Mouse (Mus musculus): ENCODE measurements at regions not wholly inside any gene's neighbourhood (a gene's known extent, or its start where the extent isn't known, plus 50 kb on each side); places are given as distances from the start of the nearest gene placed in this dataset.
A peak's percentile ranks its signal among the peaks of the same experiment; 100 is the strongest.

DNA sequence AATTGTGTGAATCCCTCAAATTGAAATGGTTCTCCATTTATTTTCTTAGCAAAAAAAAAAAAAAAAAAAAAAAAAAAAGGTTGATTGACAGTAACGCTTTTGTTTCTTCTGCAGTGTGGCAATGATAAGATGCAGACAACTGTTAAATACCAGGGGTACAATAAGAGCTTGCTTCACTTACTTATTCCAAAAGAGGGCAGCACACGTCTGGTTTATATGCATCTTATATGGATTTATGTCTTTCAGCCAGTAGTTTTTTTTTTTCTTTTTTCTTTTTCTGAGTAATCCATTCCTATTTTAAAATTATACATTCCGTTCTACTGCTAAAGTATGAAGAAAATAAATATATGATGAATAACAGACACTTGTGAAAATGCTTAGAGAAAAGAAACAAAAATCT is 185.6 kb upstream of the Itga1 start:
- no peak for DNase-seq
- intact Hi-C loops (cut with DNase I): no loop called here

DNA sequence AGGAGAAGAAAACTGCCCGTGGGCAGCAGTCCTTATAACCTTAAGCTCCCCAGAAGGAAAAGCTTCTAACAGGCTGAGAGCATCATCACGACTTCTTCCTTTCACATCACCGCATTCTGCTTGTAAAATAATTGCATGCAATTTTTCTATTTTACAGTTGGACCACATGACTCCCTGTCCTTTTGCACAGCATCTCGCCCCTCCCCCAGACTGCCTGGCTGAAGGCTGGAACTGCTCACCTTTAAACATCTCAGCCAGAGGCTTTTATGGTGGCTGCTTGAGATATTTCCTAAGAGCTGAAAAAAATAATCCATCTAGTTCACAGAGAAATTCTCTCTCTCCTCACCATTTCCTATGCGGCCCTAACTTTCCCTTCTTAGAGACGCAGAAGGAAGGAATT is 164.4 kb upstream of the Itga1 start:
- DNase-seq: no peak
- intact Hi-C loops (cut with DNase I): no loop called here

- no peak for DNase-seq
- intact Hi-C loops (cut with DNase I): no loop called here
Observed at GRCm38 (mm10) chr13:115257345-115257744, 155.6 kb upstream of the Itga1 start.

GRCm38 (mm10) chr13:115252541-115252940 is 150.8 kb upstream of the Itga1 start:
- no peak for DNase-seq
- intact Hi-C loops (cut with DNase I): no loop called here

DNA sequence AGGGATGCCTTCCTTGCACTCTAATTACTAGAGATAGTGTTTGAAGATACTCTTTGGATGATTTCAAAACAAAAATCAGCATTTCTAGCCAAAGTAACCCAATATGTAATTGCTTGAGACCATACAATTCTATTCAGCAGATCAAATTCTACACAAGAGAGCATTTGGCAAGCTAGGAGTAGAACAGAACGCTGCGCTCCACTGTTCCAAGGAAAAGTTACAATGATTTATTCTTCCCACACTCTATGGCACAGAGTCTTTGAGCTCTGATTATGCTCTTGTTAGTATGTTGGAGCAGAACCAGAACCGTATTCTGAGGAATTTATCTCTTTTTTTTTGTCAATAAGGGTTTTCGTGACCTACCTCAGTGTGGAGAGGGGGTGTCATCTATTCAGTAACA is 130.2 kb upstream of the Itga1 start:
- intact Hi-C loops (cut with DNase I): loop anchor here (2.0 kb wide), 1 partner anchor 1485 kb away; no protein-coding TSS in a partner anchor
- no peak for DNase-seq

DNA sequence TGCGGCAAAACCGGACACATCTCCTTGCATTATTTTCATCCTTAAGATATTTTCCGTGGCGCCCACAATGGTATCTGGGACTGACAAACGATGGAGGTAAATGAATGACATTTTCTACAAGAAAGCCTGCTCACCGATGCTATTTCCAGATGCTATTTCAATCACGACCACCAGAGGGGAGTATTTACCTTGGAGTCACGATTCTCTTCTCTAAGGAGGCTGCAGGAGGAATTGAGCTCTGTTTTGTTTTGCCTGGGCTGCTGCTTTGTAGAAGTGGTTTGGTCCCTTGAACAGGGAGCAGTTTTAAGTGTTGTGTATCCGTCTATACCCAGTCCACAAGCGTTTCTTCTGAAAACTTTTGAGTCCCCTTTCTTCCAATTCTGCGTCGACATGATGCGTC is 128.7 kb upstream of the Itga1 start:
- DNase-seq: peak in 1 of 2 experiments; percentile 6

DNA sequence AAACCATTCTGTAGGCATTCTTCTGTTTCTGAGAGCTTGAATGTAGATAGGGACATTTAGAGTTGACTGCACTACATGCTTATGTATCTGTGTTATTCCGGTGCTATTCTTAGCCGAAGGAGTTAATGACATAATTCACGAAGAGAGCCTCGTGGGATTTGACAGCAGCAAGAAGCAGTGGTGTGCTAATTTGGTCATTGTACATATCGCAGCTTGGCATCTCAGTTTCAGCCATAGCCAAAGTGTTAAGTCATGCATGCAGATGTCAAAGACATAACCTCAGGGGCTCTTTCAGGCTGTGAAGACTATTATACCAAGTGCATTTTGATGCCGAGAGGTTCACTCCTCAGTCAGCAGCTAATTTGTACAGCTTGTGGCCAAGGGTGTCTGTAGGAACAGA is 125.1 kb upstream of the Itga1 start:
- no peak for DNase-seq
- intact Hi-C loops (cut with DNase I): no loop called here

More for the DNA sequence above, 128.7 kb upstream of the Itga1 start:
- intact Hi-C loops (cut with DNase I): loop anchor here (2.0 kb wide), 1 partner anchor 1486 kb away; no protein-coding TSS in a partner anchor

- intact Hi-C loops (cut with DNase I): loop anchor here (5.0 kb wide), 2 partner anchors 122 to 232 kb away; no protein-coding TSS in a partner anchor
- DNase-seq: no peak
Observed at GRCm38 (mm10) chr13:115219701-115220100, 117.9 kb upstream of the Itga1 start.

- DNase-seq: no peak
- intact Hi-C loops (cut with DNase I): no loop called here
Observed at GRCm38 (mm10) chr13:115211285-115211684, 109.5 kb upstream of the Itga1 start.

DNA sequence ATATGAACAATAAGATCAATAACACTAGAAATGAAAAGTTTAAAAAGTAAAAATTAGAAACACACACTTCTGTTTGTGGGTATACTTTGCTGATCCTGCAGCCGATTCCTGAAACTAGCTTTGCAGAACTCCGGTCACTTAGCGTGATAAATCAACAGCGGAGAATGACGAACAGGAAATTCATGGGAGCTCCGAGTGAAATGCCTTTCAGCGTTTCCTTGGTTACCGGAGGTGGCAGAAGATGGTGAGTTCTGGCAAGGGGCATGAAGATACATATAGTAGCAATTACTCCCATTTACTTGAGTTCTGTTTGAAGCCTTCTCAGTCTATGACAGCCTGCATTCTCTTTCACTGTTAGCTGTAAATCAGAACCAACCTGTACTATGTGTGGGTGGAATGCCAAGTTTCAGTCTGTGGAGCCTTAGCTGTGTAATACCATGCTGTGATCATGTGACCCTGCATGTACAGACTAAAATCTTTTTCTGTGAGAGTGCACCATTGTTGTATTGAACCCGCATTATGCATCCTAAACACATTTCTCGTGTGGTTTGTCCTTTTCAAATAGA is 109.0 kb upstream of the Itga1 start:
- intact Hi-C loops (cut with DNase I): no loop called here
- DNase-seq: no peak

DNA sequence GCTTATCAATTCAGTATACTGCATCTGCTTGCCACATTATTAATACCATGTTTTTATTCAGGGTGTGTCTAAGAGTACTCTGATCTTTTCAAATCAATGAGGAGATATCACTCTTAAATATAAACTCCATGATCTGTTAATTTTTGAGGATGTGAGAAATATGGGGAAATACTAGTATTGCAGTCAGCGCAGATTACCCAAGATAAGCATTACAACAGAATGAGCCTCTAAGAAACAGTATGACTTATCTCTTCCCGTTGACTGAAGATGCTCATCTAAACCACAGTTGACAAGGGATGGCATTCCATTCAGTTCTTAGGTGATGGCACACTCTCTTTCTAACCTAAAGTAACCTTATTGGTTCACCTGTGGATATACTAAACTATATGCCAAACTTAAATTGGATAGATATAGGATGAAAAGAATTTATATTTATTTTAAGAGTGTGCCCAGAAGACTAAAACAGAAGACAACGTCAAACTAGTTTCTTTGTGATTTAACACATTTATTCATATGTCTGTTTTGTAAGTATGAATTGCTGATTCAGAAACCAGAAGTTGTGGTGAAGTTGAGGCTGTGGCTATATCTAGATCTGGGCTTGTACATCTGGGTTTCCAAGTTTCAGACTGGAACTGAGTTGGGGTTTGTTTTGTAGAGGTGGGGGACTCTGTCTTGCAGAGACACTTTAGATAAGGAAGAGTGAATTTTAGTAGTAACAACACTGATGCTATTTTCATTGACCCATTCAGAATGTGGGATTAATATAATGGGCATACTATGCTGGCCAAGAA is 107.8 kb upstream of the Itga1 start:
- intact Hi-C loops (cut with DNase I): no loop called here
- DNase-seq: no peak

DNA sequence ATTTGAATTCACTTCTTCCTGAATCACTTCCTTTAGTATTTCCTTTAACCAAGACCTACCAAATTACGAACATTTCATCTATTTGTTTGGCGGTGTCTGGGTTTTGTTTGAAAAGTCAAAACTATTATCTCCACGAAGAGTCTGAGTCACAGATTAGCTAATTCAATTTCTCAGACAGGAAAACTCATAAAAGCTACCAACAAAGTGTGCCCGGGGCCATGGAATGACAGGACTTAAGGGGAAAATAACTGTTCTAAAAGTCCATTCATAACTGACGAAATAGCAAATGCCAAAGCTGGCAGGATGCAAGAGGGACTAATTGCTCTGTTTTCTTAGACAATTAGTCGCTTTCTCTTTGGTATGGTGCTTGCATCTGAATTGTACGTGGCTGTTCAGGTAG is 105.0 kb upstream of the Itga1 start:
- no peak for DNase-seq
- intact Hi-C loops (cut with DNase I): no loop called here

GRCm38 (mm10) chr13:115199166-115199565 is 97.4 kb upstream of the Itga1 start:
- intact Hi-C loops (cut with DNase I): no loop called here
- DNase-seq: peak in 1 of 2 experiments; percentile 4

GRCm38 (mm10) chr13:115188066-115188465 is 86.3 kb upstream of the Itga1 start:
- intact Hi-C loops (cut with DNase I): no loop called here
- DNase-seq: no peak

DNA sequence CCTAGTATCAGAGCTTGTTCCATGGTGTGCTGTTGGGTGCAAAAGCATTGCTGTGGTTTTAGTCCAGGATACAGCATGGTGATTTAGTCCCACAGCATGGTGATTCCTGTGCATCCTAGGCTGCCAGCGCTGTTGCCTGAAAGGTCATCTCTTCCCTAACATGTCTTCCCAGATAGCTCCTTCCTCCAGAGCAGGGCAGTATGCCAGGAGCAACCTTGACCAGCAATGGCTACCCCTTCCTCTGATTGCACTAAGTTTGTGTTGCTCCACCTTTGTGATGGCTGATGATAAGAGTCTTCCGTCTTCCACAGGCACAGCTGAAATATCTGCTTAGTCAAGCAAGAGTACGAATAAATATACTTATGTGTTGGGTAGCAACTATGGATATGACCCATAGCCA is 85.6 kb upstream of the Itga1 start:
- DNase-seq: no peak
- intact Hi-C loops (cut with DNase I): no loop called here

- no peak for DNase-seq
- intact Hi-C loops (cut with DNase I): no loop called here
Observed at GRCm38 (mm10) chr13:115182211-115182870, 80.6 kb upstream of the Itga1 start.

DNA sequence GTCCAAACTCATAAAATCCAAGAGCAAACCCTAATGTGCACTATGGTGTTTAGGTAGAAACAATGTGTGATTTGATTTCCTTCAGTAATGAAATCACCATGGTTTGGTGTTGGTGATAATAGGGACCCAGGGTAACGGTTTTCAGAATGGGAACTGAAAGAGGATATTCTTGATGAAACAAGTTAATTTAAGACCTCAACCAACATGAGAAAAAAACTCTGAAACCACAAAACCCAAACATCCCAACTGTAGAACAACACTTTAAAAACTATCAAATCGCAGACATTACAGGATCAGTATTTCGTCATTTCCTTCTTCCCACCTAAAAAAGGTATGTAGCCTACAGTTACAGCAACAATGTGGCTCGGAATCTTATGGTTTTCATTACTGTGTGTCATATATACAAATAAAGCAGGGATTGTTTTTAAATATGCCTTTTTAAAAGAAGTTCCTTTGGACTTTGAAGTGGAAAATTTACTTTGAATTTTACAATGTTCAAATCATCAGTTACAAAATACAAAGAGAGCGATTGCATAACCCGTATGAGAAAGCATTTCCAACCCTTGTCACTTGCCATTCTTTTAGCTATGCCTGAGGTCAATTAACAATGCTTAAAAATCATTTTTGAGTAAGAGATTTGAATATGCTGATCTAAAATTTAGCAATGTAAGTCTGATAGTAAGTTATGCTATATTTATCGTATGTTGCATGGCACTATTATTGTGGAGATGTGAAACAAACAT is 76.6 kb upstream of the Itga1 start:
- intact Hi-C loops (cut with DNase I): no loop called here
- DNase-seq: no peak

- no peak for DNase-seq
- intact Hi-C loops (cut with DNase I): no loop called here
Observed at GRCm38 (mm10) chr13:115171347-115172062, 69.7 kb upstream of the Itga1 start.

- intact Hi-C loops (cut with DNase I): no loop called here
- no peak for DNase-seq
Observed at GRCm38 (mm10) chr13:115165981-115166380, 64.2 kb upstream of the Itga1 start.

GRCm38 (mm10) chr13:115162689-115163413 is 61.1 kb upstream of the Itga1 start:
- intact Hi-C loops (cut with DNase I): no loop called here
- no peak for DNase-seq

All from gastrocnemius, postnatal 36 days (tissue).